Mouse (Mus musculus): ENCODE measurements at regions not wholly inside any gene's neighbourhood (a gene's known extent, or its start where the extent isn't known, plus 50 kb on each side); places are given as distances from the start of the nearest gene placed in this dataset.

GRCm38 (mm10) chr13:107105510-107105909 is 83.6 kb upstream of the Kif2a start:
- TF ChIP-seq ZC3H11A (IDR thresholded peaks at IDR 0.05; ENCODE audit: borderline replicate concordance, low read depth, low read length) = no peak
- TF ChIP-seq ZNF384 (IDR thresholded peaks at IDR 0.05; ENCODE audit: low read depth, low read length) = no peak
- TF ChIP-seq CHD2 (IDR thresholded peaks at IDR 0.05; ENCODE audit: low read depth, low read length) = no peak
